ENCODE assay signal across 10 mouse cellular contexts in genomic region chr5:53002599-53003203, GRCm38 (mm10). TPM values are rescaled to one million over a fixed set of nuclear protein-coding genes. Genes with fewer than 3 reads are reported as not detected.
DNase-seq lines count a peak whose midpoint lies in the region; ATAC-seq lines count a peak whose summit lies in the region.
"Had no signal": no experiment of that assay in that cellular context is flagged by ENCODE, and none has a peak within 500 bp of the region (broad histone marks: within the 10 kb centered on the region; RNA-seq: fewer than 3 reads in every experiment).

No protein-coding gene starts in this region.

- no peaks in the 10 kb centered on the region for H3K36me3 ChIP-seq in forebrain, embryonic 13.5 days (ENCODE audit: poor library complexity, severe bottlenecking)
- H3K36me3 ChIP-seq in forebrain, embryonic 10.5 days (replicated peaks), result no peaks in the 10 kb centered on the region
- H3K36me3 ChIP-seq: heart, embryonic 15.5 days; limb, embryonic 12.5 days had no signal

- no peaks in the 10 kb centered on the region for H3K4me1 ChIP-seq in forebrain, embryonic 13.5 days
- no peaks in the 10 kb centered on the region for H3K4me1 ChIP-seq in forebrain, embryonic 10.5 days
- H3K4me1 ChIP-seq: heart, embryonic 15.5 days had no signal

- 88% methylated on average over 8 of the region's 8 CpGs for WGBS in forebrain, embryonic 13.5 days
- 89% methylated on average over 8 of the region's 8 CpGs for WGBS in forebrain, embryonic 10.5 days

- no peaks in the 10 kb centered on the region for H3K9me3 ChIP-seq in forebrain, embryonic 13.5 days (replicated peaks)
- peaks cover 6% of the 10 kb centered on the region; the same call in 1 of the 2 replicates for H3K9me3 ChIP-seq in forebrain, embryonic 10.5 days
- H3K9me3 ChIP-seq: heart, embryonic 15.5 days had no signal

- H3K4me2 ChIP-seq in forebrain, embryonic 13.5 days, result no peak overlapping the region
- H3K4me2 ChIP-seq: heart, embryonic 15.5 days; limb, embryonic 12.5 days had no signal

- H3K4me3 ChIP-seq in forebrain, embryonic 13.5 days, result no peak overlapping the region
- H3K4me3 ChIP-seq in forebrain, embryonic 10.5 days, result no peak overlapping the region
- H3K4me3 ChIP-seq: heart, embryonic 15.5 days; limb, embryonic 12.5 days had no signal

- no peak overlapping the region for H3K9ac ChIP-seq in forebrain, embryonic 13.5 days
- H3K9ac ChIP-seq: heart, embryonic 15.5 days; limb, embryonic 12.5 days had no signal

- no peak overlapping the region for H3K27ac ChIP-seq in forebrain, embryonic 13.5 days
- no peak overlapping the region for H3K27ac ChIP-seq in forebrain, embryonic 10.5 days
- H3K27ac ChIP-seq: heart, embryonic 15.5 days; limb, embryonic 12.5 days had no signal

- ATAC-seq in forebrain, embryonic 13.5 days, result peak; percentile 50; the same call in 1 of the 2 replicates

- DNase-seq in forebrain, embryonic 10.5 days (ENCODE audit: extremely low spot score, low spot score), result no peak
- DNase-seq in right cerebral cortex, adult 18-20 months, result peak; percentile 67
- no peak for DNase-seq in right cerebral cortex, postnatal 4 days
- DNase-seq in layer of hippocampus, adult 11-12 months (ENCODE audit: low spot score), result peak; percentile 47
- peak; percentile 58 for DNase-seq in right cerebral cortex, postnatal 25 days
- no peak for DNase-seq in spleen, postnatal 36 days (ENCODE audit: low spot score in 2 of 2)
- DNase-seq in testis, postnatal 10 days (ENCODE audit: low spot score), result no peak

- no peaks in the 10 kb centered on the region for H3K27me3 ChIP-seq in forebrain, embryonic 13.5 days
- no peaks in the 10 kb centered on the region; the same call in 1 of the 2 replicates for H3K27me3 ChIP-seq in forebrain, embryonic 10.5 days (ENCODE audit: poor library complexity, severe bottlenecking)
- H3K27me3 ChIP-seq: heart, embryonic 15.5 days; limb, embryonic 12.5 days had no signal

RNA-seq across cellular contexts. Expression of gene Slc34a2, which starts 35.2 kb away (rescaled TPM):
- polyA plus RNA-seq in forebrain, embryonic 13.5 days (2015; fragmentation: Nextera tagmentation; extraction: Ambion mirVana), result not detected in 2 replicates
- not detected in 2 replicates for polyA plus RNA-seq in forebrain, embryonic 10.5 days (2016; fragmentation: Nextera tagmentation; extraction: Ambion mirVana)
- polyA plus RNA-seq: limb, embryonic 12.5 days had no signal

Comparison
In these comparisons a context has a peak if more than half of its experiments do, and no peak if none do; other contexts are left out.
1. DNase-seq: peak in right cerebral cortex, adult 18-20 months (single experiment), layer of hippocampus, adult 11-12 months (single experiment) and right cerebral cortex, postnatal 25 days (single experiment); none in forebrain, embryonic 10.5 days (single experiment), right cerebral cortex, postnatal 4 days (single experiment), spleen, postnatal 36 days (0 of 2) and testis, postnatal 10 days (single experiment).